Mouse (Mus musculus) liver, postnatal 0 days (tissue): ENCODE data around the gene Cfap43.

Experiments
- CTCF ChIP-seq: sonication (generic); IDR thresholded peaks from 2 replicates; pipeline ENCODE4 v1.5.1; 2016; ENCODE audit warnings: antibody characterized with exemption, low read depth
- EP300 ChIP-seq: IDR thresholded peaks from 2 replicates; pipeline ENCODE4 v1.6.1; 2016; ENCODE audit warnings: antibody characterized with exemption, low read depth, mild to moderate bottlenecking

DNA sequence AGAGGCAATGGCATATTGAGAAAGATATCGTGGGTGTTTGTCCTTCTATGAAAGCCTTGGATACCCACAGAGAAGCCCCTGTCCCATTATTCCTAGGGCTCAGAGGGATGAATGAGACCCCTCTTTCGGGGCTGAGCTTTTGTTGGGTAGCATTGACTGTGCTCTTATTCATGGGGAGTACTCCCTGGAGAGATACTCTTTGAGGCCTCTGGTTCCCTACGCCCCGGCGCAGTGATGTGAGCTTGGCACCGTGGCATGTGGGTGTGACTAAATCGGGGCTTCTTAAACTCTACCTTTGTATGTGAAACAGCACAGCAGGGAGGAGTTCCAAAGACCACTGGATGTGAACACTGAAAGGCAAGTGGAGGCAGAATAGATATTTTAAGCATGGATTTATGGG is 122.4 kb downstream of the Cfap43 start:
- TF ChIP-seq CTCF: no peak
- no peak for TF ChIP-seq EP300
